Mouse (Mus musculus) MEL (cell line): ENCODE results near the gene Itsn1. TPM values are rescaled to one million over a fixed set of nuclear protein-coding genes. Genes with fewer than 3 reads are reported as not detected.

Source experiments
- DNase-seq: peaks from one replicate; pipeline ENCODE4 v3.0.0; 2011; ENCODE audit warnings: low read depth, low spot score
- H3K27ac ChIP-seq: 2 replicates; pipeline ENCODE4 v1.5.1; 2012; ENCODE audit warnings: low read depth, mild to moderate bottlenecking, control low read depth, low read length, moderate library complexity; ENCODE audit not compliant: control insufficient read depth
- H3K27me3 ChIP-seq, 2 experiments: fragments of 150-350 bp in 1 of 2; sonication (generic) in 1 of 2; 2 replicates each; pipeline ENCODE4 v1.6.1; 2012; ENCODE audit warnings: low read length in 2 of 2, mild to moderate bottlenecking in 2 of 2, improper control_type of control experiment in 1 of 2, moderate library complexity in 1 of 2; ENCODE audit not compliant: insufficient read depth in 2 of 2, control insufficient read depth in 1 of 2
- H3K36me3 ChIP-seq, 2 experiments: 2 replicates each; pipeline ENCODE4 v1.6.1; 2012 to 2014; ENCODE audit warnings: low read length in 2 of 2, improper control_type of control experiment in 1 of 2, inconsistent platforms in 1 of 2, mild to moderate bottlenecking in 1 of 2; ENCODE audit not compliant: insufficient read depth in 2 of 2, control insufficient read depth in 1 of 2
- H3K4me1 ChIP-seq, 2 experiments: fragments of 150-350 bp in 1 of 2; sonication (generic) in 1 of 2; 2 replicates each; pipeline ENCODE4 v1.6.1; 2012; ENCODE audit warnings: low read length in 2 of 2, improper control_type of control experiment in 1 of 2, mild to moderate bottlenecking in 1 of 2; ENCODE audit not compliant: insufficient read depth in 2 of 2, control insufficient read depth in 1 of 2
- H3K4me3 ChIP-seq, 2 experiments: fragments of 150-350 bp in 1 of 2; sonication (generic) in 1 of 2; 2 replicates each; pipeline ENCODE4 v1.5.1; 2012; ENCODE audit warnings: low read depth in 2 of 2, low read length in 2 of 2, mild to moderate bottlenecking in 2 of 2, moderate library complexity in 2 of 2, control low read depth in 1 of 2, improper control_type of control experiment in 1 of 2; ENCODE audit not compliant: control insufficient read depth in 1 of 2, insufficient read depth in 1 of 2
- H3K79me2 ChIP-seq: 2 replicates; pipeline ENCODE4 v1.6.1; 2012; ENCODE audit warnings: mild to moderate bottlenecking, low read length, moderate library complexity; ENCODE audit not compliant: control insufficient read depth, poor library complexity, insufficient read depth
- H3K9ac ChIP-seq: 2 replicates; pipeline ENCODE4 v1.6.1; 2012; ENCODE audit warnings: low read depth, mild to moderate bottlenecking, control low read depth, low read length, moderate library complexity; ENCODE audit not compliant: control insufficient read depth, poor library complexity, severe bottlenecking
- H3K9me3 ChIP-seq: fragments of 150-350 bp; sonication (generic); replicated peaks from 2 replicates; pipeline ENCODE4 v1.6.1; 2012; ENCODE audit warnings: mild to moderate bottlenecking, low read length, improper control_type of control experiment, moderate library complexity; ENCODE audit not compliant: insufficient read depth
- BHLHE40 ChIP-seq: IDR thresholded peaks from 2 replicates; pipeline ENCODE4 v1.6.1; 2012; ENCODE audit warnings: low read depth, mild to moderate bottlenecking, inconsistent platforms, low read length, improper control_type of control experiment, borderline replicate concordance
- CHD1 ChIP-seq: IDR thresholded peaks from 2 replicates; pipeline ENCODE4 v1.6.1; 2012; ENCODE audit warnings: low read depth, mild to moderate bottlenecking, inconsistent platforms, low read length, improper control_type of control experiment
- CHD2 ChIP-seq: IDR thresholded peaks from 2 replicates; pipeline ENCODE4 v1.6.1; 2011; ENCODE audit warnings: low read length, improper control_type of control experiment
- CTCF ChIP-seq, 3 experiments: IDR thresholded peaks in 2 of 3; conservative IDR thresholded peaks in 1 of 3; 2 replicates each; pipeline ENCODE4 v1.5.1; 2011 to 2012; ENCODE audit warnings: low read length in 3 of 3, low read depth in 2 of 3, mild to moderate bottlenecking in 2 of 3, improper control_type of control experiment in 1 of 3, inconsistent platforms in 1 of 3, mixed read lengths in 1 of 3, moderate library complexity in 1 of 3; ENCODE audit not compliant: control insufficient read depth in 1 of 3, insufficient read depth in 1 of 3, poor library complexity in 1 of 3, severe bottlenecking in 1 of 3
- E2F4 ChIP-seq: IDR thresholded peaks from 2 replicates; pipeline ENCODE4 v1.6.1; 2011; ENCODE audit warnings: low read depth, low read length, improper control_type of control experiment, borderline replicate concordance
- ELF1 ChIP-seq: IDR thresholded peaks from 2 replicates; pipeline ENCODE4 v1.6.1; 2014; ENCODE audit warnings: low read depth, mild to moderate bottlenecking, inconsistent platforms, low read length, improper control_type of control experiment, moderate library complexity
- EP300 ChIP-seq, 2 experiments: IDR thresholded peaks; 2 replicates each; pipeline ENCODE4 v1.6.1; 2011; ENCODE audit warnings: improper control_type of control experiment in 2 of 2, low read length in 2 of 2, low read depth in 1 of 2, mild to moderate bottlenecking in 1 of 2
- HCFC1 ChIP-seq: IDR thresholded peaks from 2 replicates; pipeline ENCODE4 v1.6.1; 2012; ENCODE audit warnings: low read depth, mild to moderate bottlenecking, inconsistent platforms, low read length, improper control_type of control experiment, moderate library complexity
- JUND ChIP-seq: IDR thresholded peaks from 2 replicates; pipeline ENCODE4 v1.6.1; 2011; ENCODE audit warnings: low read depth, mild to moderate bottlenecking, improper control_type of control experiment, low read length
- MAFK ChIP-seq: IDR thresholded peaks from 2 replicates; pipeline ENCODE4 v1.6.1; 2011; ENCODE audit warnings: low read depth, mild to moderate bottlenecking, low read length, improper control_type of control experiment, borderline replicate concordance
- MAX ChIP-seq: IDR thresholded peaks from 2 replicates; pipeline ENCODE4 v1.6.1; 2011; ENCODE audit warnings: low read length, improper control_type of control experiment
- MEF2A ChIP-seq: IDR thresholded peaks from 2 replicates; pipeline ENCODE4 v1.6.1; 2014; ENCODE audit warnings: low read depth, mild to moderate bottlenecking, inconsistent platforms, low read length, improper control_type of control experiment; ENCODE audit not compliant: poor library complexity, insufficient replicate concordance, severe bottlenecking; ENCODE audit errors: extremely low read depth
- MXI1 ChIP-seq: IDR thresholded peaks from 2 replicates; pipeline ENCODE4 v1.6.1; 2011; ENCODE audit warnings: mild to moderate bottlenecking, low read depth, low read length, improper control_type of control experiment
- MYB ChIP-seq: IDR thresholded peaks from 2 replicates; pipeline ENCODE4 v1.6.1; 2011; ENCODE audit warnings: mild to moderate bottlenecking, low read depth, low read length, improper control_type of control experiment
- MYC ChIP-seq: IDR thresholded peaks from 2 replicates; pipeline ENCODE4 v1.6.1; 2011; ENCODE audit warnings: low read depth, mild to moderate bottlenecking, low read length, improper control_type of control experiment, moderate library complexity
- NELFE ChIP-seq: IDR thresholded peaks from 2 replicates; pipeline ENCODE4 v1.6.1; 2011; ENCODE audit warnings: low read depth, low read length, improper control_type of control experiment
- NRF1 ChIP-seq: IDR thresholded peaks from 2 replicates; pipeline ENCODE4 v1.6.1; 2014; ENCODE audit warnings: low read depth, mild to moderate bottlenecking, inconsistent platforms, low read length, improper control_type of control experiment, moderate library complexity; ENCODE audit not compliant: poor library complexity, insufficient read depth, severe bottlenecking
- POLR2A ChIP-seq, 2 experiments: IDR thresholded peaks; 2 replicates each; pipeline ENCODE4 v1.6.1; 2011 to 2012; ENCODE audit warnings: low read length in 2 of 2, mild to moderate bottlenecking in 2 of 2, control low read depth in 1 of 2, improper control_type of control experiment in 1 of 2, low read depth in 1 of 2, moderate library complexity in 1 of 2; ENCODE audit not compliant: control insufficient read depth in 1 of 2, insufficient read depth in 1 of 2, poor library complexity in 1 of 2
- POLR2AphosphoS2 ChIP-seq: IDR thresholded peaks from 2 replicates; pipeline ENCODE4 v1.6.1; 2011; ENCODE audit warnings: low read length, improper control_type of control experiment
- POLR2AphosphoS5 ChIP-seq: IDR thresholded peaks from 2 replicates; pipeline ENCODE4 v1.6.1; 2012; ENCODE audit warnings: low read depth, borderline replicate concordance, mild to moderate bottlenecking, inconsistent platforms, low read length, moderate library complexity, mixed read lengths
- RAD21 ChIP-seq: IDR thresholded peaks from 2 replicates; pipeline ENCODE4 v1.6.1; 2011; ENCODE audit warnings: mild to moderate bottlenecking, low read depth, low read length, improper control_type of control experiment
- RCOR1 ChIP-seq: IDR thresholded peaks from 2 replicates; pipeline ENCODE4 v1.6.1; 2012; ENCODE audit warnings: low read depth, mild to moderate bottlenecking, inconsistent platforms, low read length, improper control_type of control experiment
- SIN3A ChIP-seq: IDR thresholded peaks from 2 replicates; pipeline ENCODE4 v1.6.1; 2012; ENCODE audit warnings: low read length, improper control_type of control experiment, inconsistent platforms
- SMC3 ChIP-seq: IDR thresholded peaks from 2 replicates; pipeline ENCODE4 v1.6.1; 2011; ENCODE audit warnings: low read depth, low read length, improper control_type of control experiment
- TAL1 ChIP-seq: IDR thresholded peaks from 2 replicates; pipeline ENCODE4 v1.6.1; 2012; ENCODE audit warnings: mild to moderate bottlenecking, inconsistent platforms, low read length, moderate library complexity, mixed read lengths
- TBP ChIP-seq: IDR thresholded peaks from 2 replicates; pipeline ENCODE4 v1.8.0; 2011; ENCODE audit warnings: low read depth, low read length, improper control_type of control experiment
- TCF12 ChIP-seq: IDR thresholded peaks from 2 replicates; pipeline ENCODE4 v1.6.1; 2014; ENCODE audit warnings: low read depth, mild to moderate bottlenecking, inconsistent platforms, low read length, improper control_type of control experiment, moderate library complexity
- USF1 ChIP-seq: IDR thresholded peaks from 2 replicates; pipeline ENCODE4 v1.6.1; 2014; ENCODE audit warnings: low read depth, mild to moderate bottlenecking, inconsistent platforms, low read length, improper control_type of control experiment, moderate library complexity
- ZC3H11A ChIP-seq: IDR thresholded peaks from 2 replicates; pipeline ENCODE4 v1.6.1; 2012; ENCODE audit warnings: low read depth, mild to moderate bottlenecking, inconsistent platforms, low read length, improper control_type of control experiment
- ZKSCAN1 ChIP-seq: IDR thresholded peaks from 2 replicates; pipeline ENCODE4 v1.6.1; 2012; ENCODE audit warnings: low read depth, mild to moderate bottlenecking, inconsistent platforms, low read length, improper control_type of control experiment, moderate library complexity
- ZMIZ1 ChIP-seq: IDR thresholded peaks from 2 replicates; pipeline ENCODE4 v1.6.1; 2012; ENCODE audit warnings: low read depth, mild to moderate bottlenecking, inconsistent platforms, low read length, improper control_type of control experiment, moderate library complexity
- ZNF384 ChIP-seq: IDR thresholded peaks from 2 replicates; pipeline ENCODE4 v1.6.1; 2012; ENCODE audit warnings: low read depth, mild to moderate bottlenecking, inconsistent platforms, low read length, improper control_type of control experiment
- polyA plus RNA-seq, 2 experiments: library from polyadenylated mRNA; stranded (reverse) in 1 of 2; unstranded in 1 of 2; fragments of >175 nt in 1 of 2; fragments of >200 nt in 1 of 2; gene quantifications; 2 replicates each; pipeline versions ENCODE4 v1.2.1 to v1.2.4; 2012; ENCODE audit warnings: low replicate concordance in 2 of 2, low read depth in 1 of 2; ENCODE audit not compliant: insufficient read length in 2 of 2, insufficient read depth in 1 of 2, missing spikeins in 1 of 2
- total RNA-seq: library from RNA; depleted of rRNA; stranded (reverse); fragments of 300-350 nt; gene quantifications from 2 replicates; pipeline ENCODE4 v1.2.3, GENCODE M21; 2012

Gene Itsn1
- total and polyA plus RNA-seq, 3 experiments, result 14.7 to 36.5 TPM; not detected in 1

DNA sequence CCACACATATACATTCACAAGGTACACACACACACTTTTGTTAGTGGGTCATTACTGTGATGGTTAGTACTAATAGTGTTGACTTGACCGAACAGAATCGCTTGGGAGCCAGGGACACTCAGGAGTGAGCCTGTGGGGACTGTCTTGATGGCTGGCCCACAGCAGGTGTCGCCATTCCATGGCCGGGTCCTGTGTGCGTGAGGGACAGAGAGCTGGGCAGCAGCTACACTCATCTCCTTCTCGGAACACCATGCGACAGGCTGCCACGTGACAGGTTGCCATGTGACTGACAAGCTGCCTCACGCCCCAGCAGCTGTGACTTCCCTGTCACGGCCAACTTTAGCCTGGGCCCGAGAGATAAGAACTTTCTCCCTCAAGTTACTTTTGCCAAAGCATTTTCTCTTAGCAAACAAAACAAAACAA, 12.1 kb upstream of the Itsn1 start (continued):
- TF ChIP-seq E2F4 (no peak), BHLHE40 (peak; percentile 96), JUND (no peak), ELF1 (peak; percentile 68; the same call in 1 of the 2 replicates), TAL1 (peak; percentile 98), RCOR1 (peak; percentile 68; the same call in 1 of the 2 replicates), CHD2 (no peak), ZNF384 (no peak), MAFK (0 out of 2 replicates have a peak, but pooled peaks have one; percentile 31), MAX (peak; percentile 99), ZC3H11A (no peak), ZMIZ1 (0 out of 2 replicates have a peak, but pooled peaks have one; percentile 8)

DNA sequence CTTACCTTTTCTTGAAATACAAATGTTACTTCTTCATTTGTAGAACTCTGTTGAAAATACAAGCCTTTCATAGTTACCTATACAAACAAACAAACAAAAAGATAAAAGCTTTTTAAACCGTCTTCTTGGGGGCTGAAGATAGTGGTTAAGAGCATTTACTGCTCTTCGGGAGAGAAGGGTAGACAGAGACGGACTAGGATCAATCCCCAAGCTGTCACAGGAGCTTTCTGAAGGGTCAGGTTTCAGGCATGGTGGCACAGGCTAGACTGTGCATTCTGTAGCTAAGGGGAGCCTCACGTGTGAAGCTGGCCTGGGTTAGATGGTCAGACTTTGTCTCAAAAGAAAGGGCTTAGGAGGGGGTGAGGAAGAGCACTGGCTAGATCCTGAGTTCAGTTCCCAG, 11.7 kb upstream of the Itsn1 start:
- Histone ChIP-seq H3K4me1 (peaks cover 13 to 22% of the 10 kb centered on the region in 2 experiments), H3K4me3 (peak overlapping the region; percentile 21 to 33)
- 0 out of 2 replicates have a peak, but pooled peaks have one; percentile 37 for TF ChIP-seq MYB
- no peak for TF ChIP-seq POLR2A (IDR thresholded peaks at IDR 0.05; ENCODE audit: control insufficient read depth in 1 of 2, insufficient read depth in 1 of 2, low read depth in 1 of 2, low read length in 2 of 2, poor library complexity in 1 of 2)
- no peak for TF ChIP-seq CHD1
- no peak for TF ChIP-seq MXI1
- no peak for TF ChIP-seq ZKSCAN1
- no peak for TF ChIP-seq SMC3
- TF ChIP-seq EP300 (IDR thresholded peaks at IDR 0.05; ENCODE audit: low read depth in 1 of 2, low read length in 2 of 2), result no peak; a peak in 2 of 4 replicates
- TF ChIP-seq MYC, result no peak
- TF ChIP-seq SIN3A, result no peak
- TF ChIP-seq MAFK, result no peak
- no peak for TF ChIP-seq USF1
- TF ChIP-seq NELFE, result no peak
- TF ChIP-seq ZMIZ1, result no peak
- no peak for TF ChIP-seq TBP
- TF ChIP-seq BHLHE40, result peak; percentile 27; the same call in 1 of the 2 replicates
- no peak for TF ChIP-seq ELF1
- no peak for TF ChIP-seq TCF12
- TF ChIP-seq POLR2AphosphoS2, result no peak
- TF ChIP-seq JUND, result no peak
- TF ChIP-seq NRF1, result no peak
- 0 out of 6 replicates have a peak, but pooled peaks of 1 of the 3 experiments have one; percentile 15 for TF ChIP-seq CTCF (IDR thresholded peaks at IDR 0.05 in 2 of 3, conservative IDR thresholded peaks at IDR 0.05 in 1 of 3; ENCODE audit: control insufficient read depth in 1 of 3, insufficient read depth in 1 of 3, low read depth in 2 of 3, low read length in 3 of 3, poor library complexity in 1 of 3, severe bottlenecking in 1 of 3)
- no peak for TF ChIP-seq MEF2A
- no peak for TF ChIP-seq RAD21
- TF ChIP-seq ZNF384, result no peak
- no peak for TF ChIP-seq POLR2AphosphoS5
- no peak for TF ChIP-seq HCFC1
- TF ChIP-seq, all 39 proteins: peak for 3

More for the DNA sequence above, 11.7 kb upstream of the Itsn1 start:
- peak overlapping the region; percentile 96 for H3K27ac ChIP-seq
- no peak for DNase-seq
- peak overlapping the region; percentile 55 for H3K9ac ChIP-seq
- H3K27me3 ChIP-seq, result no peaks in the 10 kb centered on the region
- H3K36me3 ChIP-seq, result peaks cover 10 to 22% of the 10 kb centered on the region in 2 experiments
- H3K9me3 ChIP-seq, result no peaks in the 10 kb centered on the region
- H3K79me2 ChIP-seq, result peaks cover 9% of the 10 kb centered on the region; the same call in 1 of the 2 replicates
